ENCODE assay signal across 8 mouse cellular contexts in genomic region chr2:72298406-72298805, GRCm38 (mm10). TPM values are rescaled to one million over a fixed set of nuclear protein-coding genes. Genes with fewer than 3 reads are reported as not detected.
DNase-seq lines count a peak whose midpoint lies in the region; ATAC-seq lines count a peak whose summit lies in the region.

No protein-coding gene starts in this region.

- no peaks in the 10 kb centered on the region for H3K9me3 ChIP-seq in embryonic facial prominence, embryonic 14.5 days (ENCODE audit: control insufficient read depth, low read length)
- H3K9me3 ChIP-seq in forebrain, embryonic 16.5 days (ENCODE audit: control insufficient read depth, low read length): no peaks in the 10 kb centered on the region

- 61% methylated on average over 4 of the region's 4 CpGs for WGBS in embryonic facial prominence, embryonic 14.5 days
- 56% methylated on average over 4 of the region's 4 CpGs for WGBS in forebrain, embryonic 16.5 days

- no peak for ATAC-seq in embryonic facial prominence, embryonic 14.5 days (ENCODE audit: low read depth)
- no peak for ATAC-seq in forebrain, embryonic 16.5 days

- no peaks in the 10 kb centered on the region for H3K27me3 ChIP-seq in embryonic facial prominence, embryonic 14.5 days (replicated peaks; ENCODE audit: control insufficient read depth, insufficient read depth, low read length)
- H3K27me3 ChIP-seq in forebrain, embryonic 16.5 days (replicated peaks; ENCODE audit: control insufficient read depth, insufficient read depth, low read length): no peaks in the 10 kb centered on the region

- peak overlapping the region; percentile 76 for H3K27ac ChIP-seq in embryonic facial prominence, embryonic 14.5 days (replicated peaks; ENCODE audit: low read depth, low read length)
- H3K27ac ChIP-seq in forebrain, embryonic 16.5 days (ENCODE audit: low read length): no peak overlapping the region

- no peak overlapping the region for H3K4me3 ChIP-seq in embryonic facial prominence, embryonic 14.5 days (ENCODE audit: low read depth, low read length)
- no peak overlapping the region for H3K4me3 ChIP-seq in forebrain, embryonic 16.5 days (replicated peaks; ENCODE audit: low read length)

- H3K4me2 ChIP-seq in embryonic facial prominence, embryonic 14.5 days (ENCODE audit: low read depth, low read length): peak overlapping the region; percentile 34
- no peak overlapping the region for H3K4me2 ChIP-seq in forebrain, embryonic 16.5 days (ENCODE audit: low read length)

- peak; percentile 9 to 19 for DNase-seq in layer of hippocampus, postnatal 10 days (ENCODE audit: low spot score in 2 of 2)
- no peak for DNase-seq in layer of hippocampus, postnatal 25 days (ENCODE audit: extremely low spot score in 1 of 2, low spot score in 1 of 2)
- DNase-seq in R1 (ENCODE audit: low read depth, low spot score): peak; percentile 61
- peak; percentile 48 for DNase-seq in embryonic facial prominence, embryonic 14.5 days (ENCODE audit: low spot score)
- DNase-seq in kidney, postnatal 36 days: peak; percentile 35 to 37
- DNase-seq in thymus, postnatal 0 days (ENCODE audit: low spot score): peak; percentile 61
- no peak for DNase-seq in left cerebral cortex, adult 9 months (ENCODE audit: low spot score in 2 of 2)

- no peak overlapping the region for H3K9ac ChIP-seq in embryonic facial prominence, embryonic 14.5 days (ENCODE audit: low read depth, low read length)
- H3K9ac ChIP-seq in forebrain, embryonic 16.5 days (replicated peaks; ENCODE audit: low read depth, low read length): no peak overlapping the region

- H3K36me3 ChIP-seq in embryonic facial prominence, embryonic 14.5 days (ENCODE audit: control insufficient read depth, insufficient read depth, low read length): no peaks in the 10 kb centered on the region
- H3K36me3 ChIP-seq in forebrain, embryonic 16.5 days (ENCODE audit: control insufficient read depth, insufficient read depth): no peaks in the 10 kb centered on the region

- peaks cover 19% of the 10 kb centered on the region for H3K4me1 ChIP-seq in embryonic facial prominence, embryonic 14.5 days (ENCODE audit: control insufficient read depth, insufficient read depth, low read length)
- no peaks in the 10 kb centered on the region for H3K4me1 ChIP-seq in forebrain, embryonic 16.5 days (replicated peaks; ENCODE audit: control insufficient read depth, insufficient read depth, low read length)

RNA-seq across cellular contexts. Expression of gene Map3k20, which starts 13.0 kb away (rescaled TPM):
- 10 to 100 TPM; 14.3 to 16.5 TPM for total RNA-seq in layer of hippocampus, postnatal 10 days (2021)
- total RNA-seq in layer of hippocampus, postnatal 25 days (2021): 10 to 100 TPM; 12.2 to 12.4 TPM
- polyA plus RNA-seq in embryonic facial prominence, embryonic 14.5 days (2014; fragmentation: Nextera tagmentation; extraction: Ambion mirVana): 20.4 and 22.3 TPM in 2 replicates
- polyA plus RNA-seq in thymus, postnatal 0 days (2015; fragmentation: Nextera tagmentation; extraction: Ambion mirVana): 8.3 and 9.4 TPM in 2 replicates
- polyA plus RNA-seq in forebrain, embryonic 16.5 days (2015; fragmentation: Nextera tagmentation; extraction: Ambion mirVana): 4.2 and 4.4 TPM in 2 replicates

Comparison
In these comparisons a context has a peak if more than half of its experiments do, and no peak if none do; other contexts are left out.
1. DNase-seq: peak in layer of hippocampus, postnatal 10 days (2 of 2), R1 (single experiment), embryonic facial prominence, embryonic 14.5 days (single experiment), kidney, postnatal 36 days (2 of 2) and thymus, postnatal 0 days (single experiment); none in layer of hippocampus, postnatal 25 days (0 of 2) and left cerebral cortex, adult 9 months (0 of 2).